Mouse (Mus musculus): ENCODE measurements around the gene Mical1.

DNA sequence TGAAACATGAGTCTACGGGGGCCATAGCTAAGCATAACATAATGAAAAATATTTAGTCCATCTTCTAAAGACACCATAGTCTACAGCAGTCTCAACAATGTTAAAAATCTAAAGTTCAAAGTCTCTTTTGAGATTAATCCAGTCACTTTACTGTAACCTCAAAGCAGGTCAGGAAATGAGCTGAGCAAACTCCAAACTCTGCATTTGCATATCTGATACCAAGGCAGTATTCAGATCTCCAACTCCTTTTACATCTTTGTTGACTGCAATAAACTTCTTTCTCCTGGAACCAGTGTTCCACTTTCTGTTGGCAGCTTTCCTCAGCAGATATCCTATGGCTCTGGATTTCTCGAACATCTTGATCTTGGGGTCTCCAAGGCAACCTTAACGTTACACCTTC lies 5.4 kb upstream of the Mical1 start:
- TF ChIP-seq CTCF (IDR thresholded peaks at IDR 0.05; ENCODE audit: extremely low read depth, insufficient read length, insufficient replicate concordance, low read depth, low read length) (no peak), POLR2A (IDR thresholded peaks at IDR 0.05; ENCODE audit: low read depth, low read length) (no peak)
